Mouse (Mus musculus): ENCODE results near the gene Spon1. TPM values are rescaled to one million over a fixed set of nuclear protein-coding genes. Genes with fewer than 3 reads are reported as not detected.

The Spon1 gene
- polyA plus RNA-seq, 1 experiment from 2014 or later, result 150 TPM

DNA sequence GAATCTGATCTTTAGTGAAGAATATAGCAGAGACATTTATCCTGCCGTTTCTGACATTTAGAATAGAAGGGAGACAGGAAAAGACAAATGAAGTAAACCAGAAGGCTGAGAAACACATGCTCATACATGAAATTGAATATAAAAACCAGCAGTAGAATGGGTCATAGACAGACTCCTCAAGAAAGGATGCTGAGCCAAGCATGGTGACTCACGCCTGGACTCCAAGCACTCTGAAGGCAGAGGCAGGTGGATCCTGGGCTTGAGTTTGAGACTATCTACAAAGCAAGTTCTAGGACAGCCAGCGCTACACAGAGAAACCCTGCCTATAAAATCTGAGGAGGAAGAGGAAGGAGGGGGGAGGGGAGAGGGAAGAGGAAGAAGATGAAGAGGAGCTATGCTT is 324.4 kb downstream of the Spon1 start:
- Histone ChIP-seq H3K4me1 (peaks cover 14% of the 10 kb centered on the region), H3K27ac (no peak overlapping the region), H3K4me3 (no peak overlapping the region), H3K9ac (no peak overlapping the region), H3K4me2 (replicated peaks) (no peak overlapping the region), H3K36me3 (no peaks in the 10 kb centered on the region), H3K9me3 (replicated peaks) (no peaks in the 10 kb centered on the region), H3K27me3 (no peaks in the 10 kb centered on the region)
- ATAC-seq (ENCODE audit: low FRiP score), result no peak
- WGBS, result 80% methylated on average over 3 of the region's 3 CpGs

DNA sequence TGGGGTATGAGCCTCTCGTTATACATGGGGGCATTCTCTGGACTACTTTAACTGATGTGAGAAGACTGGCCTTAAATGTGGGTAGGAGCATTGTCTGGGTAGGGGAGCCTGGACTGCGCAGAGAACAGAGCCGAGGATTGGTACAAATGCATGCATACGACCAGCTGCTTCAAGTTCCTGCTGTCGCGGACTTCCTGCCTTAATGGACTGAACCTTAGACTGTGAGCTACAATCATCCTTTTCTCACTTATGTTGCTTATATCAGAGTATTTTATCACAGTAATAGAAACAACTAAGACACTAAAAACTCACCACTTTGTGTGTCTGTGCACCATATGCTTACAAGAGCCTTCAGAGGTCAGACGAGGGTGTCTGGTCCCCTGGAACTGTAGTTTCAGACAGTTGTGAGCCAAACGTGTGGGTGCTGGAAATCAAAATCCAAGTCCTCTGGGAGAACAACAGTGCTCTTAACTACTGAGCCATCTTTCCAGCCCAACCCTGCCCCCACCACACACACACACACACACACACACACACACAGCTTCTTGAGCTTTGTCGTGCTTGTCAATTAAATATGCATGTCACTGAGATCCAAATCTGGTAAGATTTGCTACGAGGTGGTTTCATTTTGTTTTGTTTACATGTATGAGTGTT is 325.2 kb downstream of the Spon1 start:
- no peaks in the 10 kb centered on the region for H3K27me3 ChIP-seq
- H3K9me3 ChIP-seq (replicated peaks), result no peaks in the 10 kb centered on the region
- peaks cover 14% of the 10 kb centered on the region for H3K4me1 ChIP-seq
- no peak overlapping the region for H3K27ac ChIP-seq
- no peak for ATAC-seq (ENCODE audit: low FRiP score)
- H3K4me2 ChIP-seq (replicated peaks), result no peak overlapping the region
- H3K9ac ChIP-seq, result no peak overlapping the region
- H3K4me3 ChIP-seq, result no peak overlapping the region
- no peaks in the 10 kb centered on the region for H3K36me3 ChIP-seq
- 79% methylated on average over 10 of the region's 10 CpGs for WGBS

All from hindbrain, embryonic 12.5 days (tissue).